Mouse (Mus musculus) liver, postnatal 0 days (tissue): Measurements from ENCODE around the gene Miox.

Experiments
- CTCF ChIP-seq: sonication (generic); IDR thresholded peaks from 2 replicates; pipeline ENCODE4 v1.5.1; 2016; ENCODE audit warnings: antibody characterized with exemption, low read depth
- EP300 ChIP-seq: IDR thresholded peaks from 2 replicates; pipeline ENCODE4 v1.6.1; 2016; ENCODE audit warnings: antibody characterized with exemption, low read depth, mild to moderate bottlenecking

DNA sequence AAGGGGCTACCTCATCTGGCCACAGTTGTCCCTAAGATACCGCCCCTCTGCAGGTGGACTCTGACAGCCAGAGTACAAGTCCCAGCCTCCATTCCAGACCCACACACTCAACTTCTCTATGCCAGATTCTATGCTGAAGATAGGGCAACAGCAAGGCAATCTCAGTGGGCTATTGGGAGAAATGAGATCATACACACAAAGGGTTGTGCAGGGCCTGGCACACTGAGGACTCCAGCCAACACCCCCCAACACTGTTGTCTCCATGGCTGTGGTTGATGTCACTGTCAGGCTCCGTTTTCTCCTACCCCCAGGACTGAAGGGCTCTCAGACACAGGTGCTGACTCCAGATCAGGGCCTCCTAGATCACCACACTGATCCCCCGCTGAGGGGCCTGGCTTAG is 20.1 kb upstream of the Miox start:
- TF ChIP-seq CTCF (no peak), EP300 (no peak)
